Mouse (Mus musculus) stomach, postnatal 0 days (tissue): ENCODE results near the gene Rfk.

ENCODE experiments used
- CTCF ChIP-seq: IDR thresholded peaks from 2 replicates; pipeline ENCODE4 v1.5.1; 2016; ENCODE audit warnings: antibody characterized with exemption, low read depth, mild to moderate bottlenecking, moderate library complexity
- EP300 ChIP-seq: optimal IDR thresholded peaks from 2 replicates; pipeline ENCODE3; 2016; ENCODE audit warnings: antibody characterized with exemption

DNA sequence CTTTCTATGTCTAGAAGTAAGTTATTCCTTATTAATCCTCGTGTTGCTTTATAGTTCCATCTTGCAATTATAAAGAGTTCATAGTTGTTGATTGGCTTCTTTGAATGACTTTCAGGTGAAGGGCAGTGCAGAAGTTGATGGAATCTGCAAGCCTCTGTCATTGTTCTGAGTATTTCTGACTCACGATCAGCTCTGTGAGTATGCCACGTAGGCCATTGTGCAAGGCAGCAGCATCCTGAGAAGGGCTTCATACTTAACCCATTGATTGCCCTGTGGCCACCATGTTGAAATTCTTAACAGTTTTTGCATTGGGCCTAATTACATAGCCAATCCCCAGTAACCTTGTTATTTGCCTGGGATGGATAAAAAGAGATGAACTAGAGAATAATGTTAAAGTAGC lies 15.5 kb downstream of the Rfk start:
- TF ChIP-seq CTCF (no peak), EP300 (no peak)
